Mouse (Mus musculus): Measurements from ENCODE around the gene Gdf11. TPM values are rescaled to one million over a fixed set of nuclear protein-coding genes. Genes with fewer than 3 reads are reported as not detected.

The Gdf11 gene
- polyA plus RNA-seq, 1 experiment from 2014 or later, result 4.3 TPM

DNA sequence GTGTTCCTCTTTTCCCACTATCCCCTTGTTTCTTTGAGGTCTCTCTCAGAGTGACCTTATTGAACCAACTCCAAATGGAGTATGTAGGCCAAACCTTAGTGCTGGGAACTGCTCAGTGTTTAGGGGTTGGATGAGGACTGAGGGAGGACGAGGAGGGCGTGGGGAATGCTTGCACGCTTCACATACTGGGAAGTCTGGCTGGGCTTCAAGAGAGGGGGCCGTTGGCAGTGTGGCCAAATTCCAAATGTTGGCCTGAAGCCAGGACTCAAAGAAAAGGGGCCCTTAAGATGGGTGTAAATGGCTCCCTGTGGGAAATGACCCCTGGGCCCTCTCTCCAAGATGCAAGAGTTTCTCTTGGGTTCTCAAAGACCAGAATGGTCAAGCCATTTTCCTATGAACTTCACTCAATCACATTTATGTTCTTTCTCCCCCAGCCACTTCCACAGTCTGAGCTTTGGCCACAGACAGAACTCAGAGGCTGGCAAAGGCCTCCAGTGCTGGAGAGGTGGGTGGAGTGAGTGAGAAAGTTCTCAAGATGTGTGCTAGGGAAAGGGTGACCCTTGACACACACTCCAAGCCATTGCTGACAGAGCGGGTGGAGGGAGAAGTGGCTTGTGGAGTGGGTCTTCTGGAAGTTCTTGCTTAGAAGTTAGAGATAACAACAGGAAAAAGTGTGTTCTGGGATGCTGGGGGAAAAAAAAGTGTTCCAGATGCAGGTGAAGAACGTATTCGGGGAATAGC is 38.3 kb upstream of the Gdf11 start:
- H3K27me3 ChIP-seq (replicated peaks), result peaks cover 30% of the 10 kb centered on the region
- H3K4me1 ChIP-seq (replicated peaks), result peaks cover 31% of the 10 kb centered on the region
- no peak overlapping the region for H3K27ac ChIP-seq (ENCODE audit: poor library complexity, severe bottlenecking)
- no peak for ATAC-seq (ENCODE audit: insufficient number of reproducible peaks, low FRiP score)
- 56% methylated on average over 7 of the region's 7 CpGs for WGBS
- no peaks in the 10 kb centered on the region for H3K36me3 ChIP-seq
- no peak overlapping the region for H3K4me3 ChIP-seq
- no peak overlapping the region for H3K4me2 ChIP-seq
- H3K9me3 ChIP-seq (replicated peaks), result no peaks in the 10 kb centered on the region
- H3K9ac ChIP-seq, result no peak overlapping the region

- Histone ChIP-seq H3K36me3 (no peaks in the 10 kb centered on the region), H3K27me3 (replicated peaks) (peaks cover 18% of the 10 kb centered on the region), H3K4me2 (no peak overlapping the region), H3K4me1 (replicated peaks) (peaks cover 27% of the 10 kb centered on the region), H3K9ac (no peak overlapping the region), H3K9me3 (replicated peaks) (no peaks in the 10 kb centered on the region), H3K4me3 (no peak overlapping the region), H3K27ac (ENCODE audit: poor library complexity, severe bottlenecking) (no peak overlapping the region)
- 35% methylated on average over 4 of the region's 4 CpGs for WGBS
- no peak for ATAC-seq (ENCODE audit: insufficient number of reproducible peaks, low FRiP score)
These were observed 36.8 kb upstream of the Gdf11 start for GRCm38 (mm10) chr10:128928356-128928755.

GRCm38 (mm10) chr10:128923935-128924334 is 32.4 kb upstream of the Gdf11 start, which contains the start of gene Bloc1s1:
Gene Bloc1s1 (minus strand): TSS chr10:128924035.
- Histone ChIP-seq H3K4me3 (peak within 1 kb of the TSS; percentile 80), H3K4me1 (replicated peaks) (peaks cover 47% of the 10 kb centered on the region), H3K36me3 (no peaks in the 10 kb centered on the region), H3K4me2 (peak within 1 kb of the TSS; percentile 85), H3K27me3 (replicated peaks) (0 out of 2 replicates have a peak, but pooled peaks cover 3% of the 10 kb centered on the region), H3K27ac (ENCODE audit: poor library complexity, severe bottlenecking) (peak within 1 kb of the TSS; percentile 87), H3K9ac (peak within 1 kb of the TSS; percentile 84), H3K9me3 (replicated peaks) (no peaks in the 10 kb centered on the region)
- ATAC-seq (ENCODE audit: insufficient number of reproducible peaks, low FRiP score), result no peak
- 61% methylated on average over 9 of the region's 9 CpGs for WGBS

GRCm38 (mm10) chr10:128923013-128923691 is 31.6 kb upstream of the Gdf11 start:
- peaks cover 43% of the 10 kb centered on the region for H3K4me1 ChIP-seq (replicated peaks)
- H3K9ac ChIP-seq, result peak overlapping the region; percentile 84
- H3K27ac ChIP-seq (ENCODE audit: poor library complexity, severe bottlenecking), result peak overlapping the region; percentile 87
- peak; percentile 92 for ATAC-seq (ENCODE audit: insufficient number of reproducible peaks, low FRiP score)
- peak overlapping the region; percentile 85 for H3K4me2 ChIP-seq
- peaks cover 3% of the 10 kb centered on the region for H3K36me3 ChIP-seq
- 0 out of 2 replicates have a peak, but pooled peaks cover under 1% of the 10 kb centered on the region for H3K27me3 ChIP-seq (replicated peaks)
- H3K9me3 ChIP-seq (replicated peaks), result no peaks in the 10 kb centered on the region
- peak overlapping the region; percentile 80 for H3K4me3 ChIP-seq
- WGBS, result under 1% methylated on average over 41 of the region's 42 CpGs

- H3K9ac ChIP-seq, result peak within 1 kb of the TSS; percentile 84
- H3K27ac ChIP-seq (ENCODE audit: poor library complexity, severe bottlenecking), result peak within 1 kb of the TSS; percentile 87
- ATAC-seq (ENCODE audit: insufficient number of reproducible peaks, low FRiP score), result no peak
- WGBS, result 22% methylated on average over 1 of the region's 1 CpGs
- H3K4me2 ChIP-seq, result peak within 1 kb of the TSS; percentile 85
- H3K27me3 ChIP-seq (replicated peaks), result no peaks in the 10 kb centered on the region
- H3K4me3 ChIP-seq, result peak within 1 kb of the TSS; percentile 80
- H3K9me3 ChIP-seq (replicated peaks), result no peaks in the 10 kb centered on the region
- peaks cover 42% of the 10 kb centered on the region for H3K4me1 ChIP-seq (replicated peaks)
- peaks cover 8% of the 10 kb centered on the region for H3K36me3 ChIP-seq
These were observed 31.2 kb upstream of the Gdf11 start, which contains the start of gene Rdh5 for GRCm38 (mm10) chr10:128922822-128923012. Gene Rdh5 (minus strand): TSS chr10:128922888.

DNA sequence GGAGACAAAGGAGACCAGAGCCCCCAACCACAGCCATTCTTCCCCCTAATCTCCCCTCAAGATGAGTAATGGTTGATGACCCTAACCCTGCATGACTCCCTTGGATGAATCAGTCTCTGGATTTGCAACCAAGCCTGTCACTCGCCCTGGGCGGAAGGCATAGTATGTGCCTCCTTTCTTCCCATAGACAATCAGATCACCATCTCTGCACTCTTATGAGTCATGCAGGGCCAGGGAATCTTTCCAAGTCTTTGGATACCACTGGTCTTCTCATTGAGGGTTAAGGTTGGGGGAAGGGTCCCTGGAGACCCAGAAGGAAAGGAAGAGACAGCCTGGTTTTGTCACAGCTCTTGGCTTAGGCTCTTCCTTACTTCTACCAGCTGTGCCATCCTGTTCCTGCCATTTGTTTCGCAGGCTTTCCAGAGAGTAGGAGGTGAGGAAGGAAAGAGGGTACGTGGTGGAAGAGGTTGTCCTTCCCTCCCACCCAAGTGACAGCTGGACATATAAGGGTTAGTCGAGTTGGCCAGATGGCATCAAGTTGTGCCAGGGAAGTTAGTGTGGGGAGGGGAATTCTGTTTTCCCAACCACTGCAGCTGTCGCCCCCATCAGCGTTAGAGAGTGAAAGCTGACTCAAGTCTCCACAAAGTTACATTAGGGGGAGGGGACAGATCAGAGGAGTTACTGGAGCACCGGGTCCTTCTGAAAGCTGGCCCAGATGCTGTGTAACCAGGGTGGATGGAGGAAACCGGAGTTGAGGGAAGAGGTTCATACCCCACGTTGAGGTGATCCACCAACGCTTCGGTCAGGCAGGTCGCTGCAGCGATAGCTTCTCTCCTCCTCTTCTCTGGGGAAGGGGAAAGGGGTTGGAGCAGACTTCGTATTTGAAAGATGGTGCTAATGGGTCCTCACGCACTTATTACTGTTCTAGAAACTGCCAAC is 30.6 kb upstream of the Gdf11 start:
- Histone ChIP-seq H3K27me3 (replicated peaks) (no peaks in the 10 kb centered on the region), H3K9ac (peak overlapping the region; percentile 84), H3K4me1 (replicated peaks) (peaks cover 43% of the 10 kb centered on the region), H3K4me2 (peak overlapping the region; percentile 85), H3K27ac (ENCODE audit: poor library complexity, severe bottlenecking) (peak overlapping the region; percentile 87; the same call in 1 of the 2 replicates), H3K36me3 (peaks cover 13% of the 10 kb centered on the region), H3K9me3 (replicated peaks) (no peaks in the 10 kb centered on the region), H3K4me3 (peak overlapping the region; percentile 80)
- no peak for ATAC-seq (ENCODE audit: insufficient number of reproducible peaks, low FRiP score)
- WGBS, result 65% methylated on average over 16 of the region's 16 CpGs

DNA sequence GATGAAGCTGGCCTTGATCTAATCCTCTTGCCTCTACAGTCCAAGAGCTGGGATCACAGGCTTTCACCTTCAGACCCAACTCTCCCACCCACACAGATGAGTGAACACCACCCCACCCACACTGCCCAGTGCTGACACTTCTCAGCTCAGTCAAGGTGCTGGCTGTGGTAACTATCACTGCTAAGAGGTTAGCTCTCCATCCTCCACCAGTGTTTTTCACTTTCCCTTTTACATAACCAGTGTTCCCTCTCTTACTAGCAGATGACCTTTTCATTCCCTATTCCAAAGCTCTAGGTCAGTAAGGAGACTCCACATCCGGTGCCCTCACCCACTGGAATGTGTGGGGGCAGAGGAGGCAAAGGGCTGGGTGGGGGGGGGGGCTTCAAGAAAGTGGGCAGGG is 29.7 kb upstream of the Gdf11 start:
- 70% methylated on average over 1 of the region's 1 CpGs for WGBS
- ATAC-seq (ENCODE audit: insufficient number of reproducible peaks, low FRiP score), result no peak
- Histone ChIP-seq H3K9me3 (replicated peaks) (no peaks in the 10 kb centered on the region), H3K36me3 (peaks cover 22% of the 10 kb centered on the region), H3K4me3 (no peak overlapping the region), H3K27me3 (replicated peaks) (no peaks in the 10 kb centered on the region), H3K27ac (ENCODE audit: poor library complexity, severe bottlenecking) (peak overlapping the region; percentile 37; the same call in 1 of the 2 replicates), H3K9ac (no peak overlapping the region; the same call in 1 of the 2 replicates), H3K4me2 (0 out of 2 replicates have a peak overlapping the region, but pooled peaks have one; percentile 85), H3K4me1 (replicated peaks) (peaks cover 43% of the 10 kb centered on the region)

DNA sequence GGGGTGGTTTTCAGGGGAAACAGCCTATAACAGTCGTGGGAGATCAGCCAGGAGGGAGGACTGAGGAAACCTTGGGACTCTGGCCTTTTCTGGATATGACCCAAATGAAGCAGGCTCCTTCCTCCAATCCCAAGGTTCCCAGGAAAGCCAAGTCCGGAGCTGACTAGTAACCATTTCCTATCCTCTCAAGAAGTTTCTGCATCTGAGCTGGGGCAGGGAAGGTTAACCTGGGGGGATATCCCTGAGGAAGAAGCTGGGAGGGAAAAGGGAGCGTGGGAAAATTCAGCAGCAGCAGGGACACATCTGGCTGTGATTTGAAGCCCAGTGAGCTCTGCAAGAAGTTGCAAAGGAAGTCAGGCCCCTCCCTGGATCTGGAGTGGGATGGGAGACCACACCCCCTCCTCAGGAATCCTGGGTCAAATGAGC is 29.2 kb upstream of the Gdf11 start:
- peaks cover 25% of the 10 kb centered on the region for H3K36me3 ChIP-seq
- no peak overlapping the region for H3K9ac ChIP-seq
- H3K4me2 ChIP-seq, result no peak overlapping the region
- no peak for ATAC-seq (ENCODE audit: insufficient number of reproducible peaks, low FRiP score)
- WGBS, result 68% methylated on average over 3 of the region's 3 CpGs
- H3K4me3 ChIP-seq, result no peak overlapping the region
- peaks cover 43% of the 10 kb centered on the region for H3K4me1 ChIP-seq (replicated peaks)
- peak overlapping the region; percentile 37; the same call in 1 of the 2 replicates for H3K27ac ChIP-seq (ENCODE audit: poor library complexity, severe bottlenecking)
- no peaks in the 10 kb centered on the region for H3K27me3 ChIP-seq (replicated peaks)
- H3K9me3 ChIP-seq (replicated peaks), result no peaks in the 10 kb centered on the region

- ATAC-seq (ENCODE audit: insufficient number of reproducible peaks, low FRiP score), result no peak
- H3K27me3 ChIP-seq (replicated peaks), result no peaks in the 10 kb centered on the region
- WGBS, result 83% methylated on average over 7 of the region's 7 CpGs
- no peak overlapping the region for H3K4me2 ChIP-seq
- peaks cover 32% of the 10 kb centered on the region for H3K36me3 ChIP-seq
- H3K9me3 ChIP-seq (replicated peaks), result no peaks in the 10 kb centered on the region
- H3K4me1 ChIP-seq (replicated peaks), result peaks cover 43% of the 10 kb centered on the region
- no peak overlapping the region for H3K4me3 ChIP-seq
- H3K9ac ChIP-seq, result no peak overlapping the region
- H3K27ac ChIP-seq (ENCODE audit: poor library complexity, severe bottlenecking), result no peak overlapping the region
These were observed 28.4 kb upstream of the Gdf11 start for GRCm38 (mm10) chr10:128919966-128920365.

GRCm38 (mm10) chr10:128919203-128919631 is 27.7 kb upstream of the Gdf11 start:
- H3K9ac ChIP-seq, result no peak overlapping the region
- H3K4me2 ChIP-seq, result no peak overlapping the region
- no peaks in the 10 kb centered on the region for H3K27me3 ChIP-seq (replicated peaks)
- no peak for ATAC-seq (ENCODE audit: insufficient number of reproducible peaks, low FRiP score)
- whole genome bisulfite sequencing, result 24% methylated on average over 6 of the region's 6 CpGs
- peaks cover 39% of the 10 kb centered on the region for H3K36me3 ChIP-seq
- no peak overlapping the region for H3K27ac ChIP-seq (ENCODE audit: poor library complexity, severe bottlenecking)
- H3K4me1 ChIP-seq (replicated peaks), result peaks cover 42% of the 10 kb centered on the region
- no peaks in the 10 kb centered on the region for H3K9me3 ChIP-seq (replicated peaks)
- no peak overlapping the region for H3K4me3 ChIP-seq

- Histone ChIP-seq H3K9me3 (replicated peaks) (no peaks in the 10 kb centered on the region), H3K4me3 (no peak overlapping the region), H3K4me1 (replicated peaks) (peaks cover 39% of the 10 kb centered on the region), H3K9ac (no peak overlapping the region), H3K4me2 (no peak overlapping the region), H3K27ac (ENCODE audit: poor library complexity, severe bottlenecking) (no peak overlapping the region), H3K36me3 (peaks cover 48% of the 10 kb centered on the region), H3K27me3 (replicated peaks) (no peaks in the 10 kb centered on the region)
- ATAC-seq (ENCODE audit: insufficient number of reproducible peaks, low FRiP score), result no peak
- WGBS, result 72% methylated on average over 7 of the region's 7 CpGs
These were observed 26.7 kb upstream of the Gdf11 start for GRCm38 (mm10) chr10:128918246-128918645.

Data from heart, embryonic 12.5 days (tissue).